Mouse (Mus musculus) kidney, postnatal 0 days (tissue): ENCODE data around the gene Dnah7b. TPM values are rescaled to one million over a fixed set of nuclear protein-coding genes. Genes with fewer than 3 reads are reported as not detected.
"Not testable (repeated sequence)": the region's sequence is repeated elsewhere in the genome, so short reads cannot be mapped to it uniquely, and the experiment has no call there.

Experiments
- ATAC-seq: fragments of 200-750 bp; cut with Nextera tagmentation; replicated peaks from 2 replicates; pipeline ENCODE4 v1.8.0; 2017; ENCODE audit warnings: low read depth, moderate number of reproducible peaks, moderate TSS enrichment, moderate library complexity; ENCODE audit not compliant: low FRiP score
- DNase-seq: peaks from one replicate; pipeline ENCODE4 v3.0.0-alpha.2; 2016; ENCODE audit warnings: low spot score
- H3K27ac ChIP-seq: fragments of 300-500 bp; sonication (generic); 2 replicates; pipeline ENCODE4 v1.5.1; 2014; ENCODE audit warnings: mild to moderate bottlenecking
- H3K27me3 ChIP-seq: fragments of 300-500 bp; sonication (generic); 2 replicates; pipeline ENCODE4 v1.6.1; 2014; ENCODE audit warnings: low read length, mixed read lengths; ENCODE audit not compliant: insufficient read depth
- H3K36me3 ChIP-seq: fragments of 300-500 bp; sonication (generic); 2 replicates; pipeline ENCODE4 v1.6.1; 2014; ENCODE audit warnings: low read length, mixed read lengths; ENCODE audit not compliant: insufficient read depth
- H3K4me1 ChIP-seq: fragments of 300-500 bp; sonication (generic); replicated peaks from 2 replicates; pipeline ENCODE4 v1.6.1; 2014; ENCODE audit warnings: antibody characterized with exemption, low read length, mixed read lengths; ENCODE audit not compliant: insufficient read depth
- H3K4me2 ChIP-seq: fragments of 300-500 bp; sonication (generic); 2 replicates; pipeline ENCODE4 v1.6.1; 2014; ENCODE audit warnings: mild to moderate bottlenecking, low read length, moderate library complexity, mixed read lengths
- H3K4me3 ChIP-seq: fragments of 300-500 bp; sonication (generic); replicated peaks from 2 replicates; pipeline ENCODE4 v1.5.1; 2014; ENCODE audit warnings: low read depth, low read length
- H3K9ac ChIP-seq: fragments of 300-500 bp; sonication (generic); 2 replicates; pipeline ENCODE4 v1.6.1; 2014; ENCODE audit warnings: low read depth, low read length
- H3K9me3 ChIP-seq: fragments of 300-500 bp; sonication (generic); replicated peaks from 2 replicates; pipeline ENCODE4 v1.6.1; 2016; ENCODE audit warnings: low read length, inconsistent platforms, mixed read lengths
- CTCF ChIP-seq: IDR thresholded peaks from 2 replicates; pipeline ENCODE4 v1.5.1; 2016; ENCODE audit warnings: antibody characterized with exemption, low read depth, mild to moderate bottlenecking, moderate library complexity
- WGBS: fragments of 180-500 bp; shearing (Covaris S2); extraction: QIAGEN DNeasy Blood & Tissue Kit; methylation state at CpG from one replicate; pipeline ENCODE4 v1.1.7; 2014; 5-methylcytosine and 5-hydroxymethylcytosine counted together
- polyA plus RNA-seq: library from polyadenylated mRNA; unstranded; fragments of >200 nt; fragmentation: Nextera tagmentation; extraction: Ambion mirVana; gene quantifications from 2 replicates; pipeline ENCODE4 v1.2.1, GENCODE M21; 2015

Dnah7b gene
- polyA plus RNA-seq, 1 experiment from 2014 or later: 1.4 TPM

DNA sequence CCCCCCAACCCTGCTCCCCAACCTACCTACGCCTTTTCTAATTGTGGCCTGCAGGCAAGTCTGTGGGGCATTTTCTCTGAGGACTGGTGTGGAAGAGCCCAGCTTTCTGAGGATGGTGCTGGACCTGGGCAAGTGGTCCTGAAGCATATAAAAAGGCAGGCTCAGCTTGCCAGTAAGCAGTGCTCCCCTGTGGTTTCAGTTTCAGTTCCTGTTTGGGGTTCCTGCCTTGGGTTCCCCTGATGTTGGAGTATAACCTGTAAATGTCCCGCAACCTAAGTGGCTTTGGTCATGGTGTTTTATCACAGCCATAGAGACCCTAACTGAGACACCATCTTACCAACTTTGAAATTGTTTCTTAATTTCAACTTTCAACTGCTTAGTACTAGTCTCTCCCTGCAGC, 11.8 kb downstream of the Dnah7b start:
- no peak for TF ChIP-seq CTCF
- no peak overlapping the region for H3K4me2 ChIP-seq
- H3K9ac ChIP-seq: no peak overlapping the region
- no peaks in the 10 kb centered on the region for H3K4me1 ChIP-seq
- ATAC-seq (no peak), DNase-seq (no peak)
- H3K4me3 ChIP-seq: no peak overlapping the region
- no peaks in the 10 kb centered on the region for H3K9me3 ChIP-seq
- no peaks in the 10 kb centered on the region for H3K36me3 ChIP-seq
- no peak overlapping the region for H3K27ac ChIP-seq
- WGBS: 96% methylated on average over 2 of the region's 2 CpGs
- no peaks in the 10 kb centered on the region for H3K27me3 ChIP-seq

DNA sequence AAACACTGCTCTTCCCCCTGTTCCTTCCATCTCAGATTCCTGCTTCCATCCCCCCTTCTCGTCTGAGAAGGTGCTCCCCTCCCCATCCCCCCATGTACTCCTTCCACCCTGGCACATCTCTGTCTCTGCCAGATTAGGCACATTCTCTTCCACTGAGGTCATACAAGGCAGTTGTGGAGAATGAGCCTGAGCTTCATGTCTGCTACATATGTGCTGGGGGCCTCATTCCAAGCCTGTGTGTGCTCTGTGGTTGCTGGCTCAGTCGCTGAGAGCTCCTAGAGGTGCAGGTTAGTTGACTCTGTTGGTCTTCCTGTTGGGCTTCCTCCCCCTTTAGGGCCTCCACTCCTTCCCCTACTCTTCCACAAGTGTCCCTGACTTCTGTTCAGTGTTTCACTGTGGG, 34.4 kb downstream of the Dnah7b start:
- H3K9ac ChIP-seq: no peak overlapping the region
- no peaks in the 10 kb centered on the region for H3K36me3 ChIP-seq
- DNase-seq (no peak), ATAC-seq (no peak)
- no peaks in the 10 kb centered on the region for H3K9me3 ChIP-seq
- 67% methylated on average over 2 of the region's 2 CpGs for WGBS
- H3K27me3 ChIP-seq: no peaks in the 10 kb centered on the region
- no peak overlapping the region for H3K4me3 ChIP-seq
- no peak for TF ChIP-seq CTCF
- no peak overlapping the region for H3K27ac ChIP-seq
- no peaks in the 10 kb centered on the region for H3K4me1 ChIP-seq
- no peak overlapping the region for H3K4me2 ChIP-seq

DNA sequence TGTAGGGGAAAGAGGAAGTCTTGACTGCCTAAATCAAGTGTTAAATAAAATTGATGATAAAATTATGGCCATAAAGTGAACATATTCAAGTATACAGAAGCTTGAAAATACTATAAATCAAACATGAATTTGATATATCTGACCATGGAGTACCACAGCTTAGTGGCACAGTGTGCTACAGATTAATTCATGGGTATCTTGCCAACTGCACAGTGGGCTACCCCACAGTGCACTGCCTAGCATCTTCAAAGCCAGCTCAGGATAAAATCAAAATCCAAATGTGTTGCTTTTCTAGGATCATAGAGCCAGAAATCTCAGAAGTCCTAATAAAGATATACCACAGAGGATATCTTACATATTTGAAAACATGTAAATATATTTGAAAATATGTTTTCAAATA, 46.5 kb downstream of the Dnah7b start:
- not testable (repeated sequence) for ATAC-seq, H3K4me1 ChIP-seq, H3K27me3 ChIP-seq, H3K4me3 ChIP-seq, H3K4me2 ChIP-seq, H3K36me3 ChIP-seq, H3K9ac ChIP-seq, DNase-seq, H3K9me3 ChIP-seq, H3K27ac ChIP-seq

DNA sequence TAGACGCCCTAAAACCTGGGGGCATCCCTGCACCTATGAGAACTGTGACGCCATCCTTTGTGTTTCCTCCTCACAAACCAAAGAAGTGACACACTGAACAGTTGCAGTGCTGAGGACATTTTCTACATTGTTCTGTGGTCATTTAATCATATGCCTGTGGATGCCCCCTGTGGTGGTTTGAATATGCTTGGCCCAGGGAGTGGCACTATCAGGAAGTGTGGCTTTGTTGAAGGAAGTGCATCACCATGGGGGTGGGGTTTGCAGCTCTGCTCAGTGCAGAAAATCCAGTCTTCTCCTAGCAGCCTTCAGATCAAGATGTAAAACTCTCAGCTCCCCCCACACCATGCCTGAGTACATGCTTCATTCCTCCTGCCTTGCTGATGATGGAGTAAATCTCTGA, 51.1 kb downstream of the Dnah7b start:
- not testable (repeated sequence) for H3K4me1 ChIP-seq, H3K27ac ChIP-seq, H3K9ac ChIP-seq, DNase-seq, ATAC-seq, H3K4me2 ChIP-seq, H3K36me3 ChIP-seq, H3K27me3 ChIP-seq, H3K9me3 ChIP-seq, H3K4me3 ChIP-seq
- 87% methylated on average over 2 of the region's 2 CpGs for WGBS

DNA sequence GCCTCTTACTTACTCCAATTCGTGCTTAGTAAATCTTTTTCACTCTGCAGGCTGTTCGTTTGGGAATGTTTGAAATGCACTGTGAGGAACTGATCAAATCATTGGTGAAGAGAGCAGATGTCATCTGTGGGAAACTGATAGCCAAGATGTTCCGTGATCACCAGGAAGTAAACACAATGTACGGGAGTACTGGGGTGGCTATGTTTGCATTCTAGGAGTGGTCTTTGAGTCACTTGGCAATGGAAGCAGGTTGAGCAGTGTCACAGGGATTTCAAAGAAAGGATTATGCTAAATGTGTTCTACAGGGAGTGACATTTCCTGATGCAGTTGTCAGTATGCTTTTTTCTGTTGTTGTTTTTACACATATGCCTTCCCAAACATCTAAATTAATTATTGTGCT, 61.9 kb downstream of the Dnah7b start:
- H3K4me1 ChIP-seq: no peaks in the 10 kb centered on the region
- H3K4me2 ChIP-seq: no peak overlapping the region
- no peaks in the 10 kb centered on the region for H3K9me3 ChIP-seq
- H3K27me3 ChIP-seq: no peaks in the 10 kb centered on the region
- H3K27ac ChIP-seq: no peak overlapping the region
- TF ChIP-seq CTCF: no peak
- H3K9ac ChIP-seq: no peak overlapping the region
- no peak overlapping the region for H3K4me3 ChIP-seq
- H3K36me3 ChIP-seq: no peaks in the 10 kb centered on the region
- 65% methylated on average over 4 of the region's 4 CpGs for WGBS
- no peak for ATAC-seq
- no peak for DNase-seq

DNA sequence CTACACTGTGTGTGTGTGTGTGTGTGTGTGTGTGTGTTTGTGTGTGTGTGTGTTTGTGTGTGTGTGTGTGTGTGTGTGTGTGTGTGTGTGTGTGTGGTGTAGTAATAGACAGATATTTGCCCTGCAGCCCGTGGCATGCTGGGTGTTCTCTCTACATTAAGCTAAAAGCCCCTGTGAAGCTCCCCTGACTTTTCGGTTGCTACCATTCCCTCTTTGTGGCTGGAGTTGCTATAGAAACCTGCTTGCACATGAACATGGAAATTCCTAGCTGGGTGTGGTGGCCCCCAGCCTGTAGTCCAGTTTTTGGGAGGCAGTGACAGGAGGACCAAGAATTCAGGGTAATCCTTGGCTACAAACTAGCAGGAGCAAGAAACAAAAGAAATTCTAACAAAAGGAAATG, 130.7 kb downstream of the Dnah7b start:
- not testable (repeated sequence) for ATAC-seq

DNA sequence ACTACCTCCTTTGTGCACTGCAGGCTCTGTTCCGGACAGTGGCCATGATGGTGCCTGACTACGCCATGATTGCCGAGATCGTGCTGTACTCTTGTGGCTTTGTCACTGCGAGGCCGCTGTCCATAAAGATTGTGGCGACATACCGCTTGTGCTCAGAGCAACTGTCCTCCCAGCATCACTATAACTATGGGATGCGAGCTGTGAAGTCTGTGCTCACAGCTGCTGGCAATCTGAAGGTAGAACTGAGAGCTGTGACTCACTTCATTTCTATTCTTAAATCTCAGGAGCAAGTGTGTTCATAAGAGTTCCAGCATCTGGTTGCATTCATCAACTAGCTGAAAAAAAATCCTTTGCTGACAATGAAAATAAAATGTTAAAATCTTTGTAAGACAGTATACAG, 135.1 kb downstream of the Dnah7b start:
- H3K4me1 ChIP-seq, H3K27me3 ChIP-seq: not testable (repeated sequence)

More for the DNA sequence above, 130.7 kb downstream of the Dnah7b start:
- not testable (repeated sequence) for H3K9ac ChIP-seq, H3K4me1 ChIP-seq, H3K36me3 ChIP-seq, H3K4me2 ChIP-seq, H3K4me3 ChIP-seq, H3K9me3 ChIP-seq, H3K27me3 ChIP-seq, DNase-seq, H3K27ac ChIP-seq
- WGBS: 75% methylated on average over 2 of the region's 2 CpGs

GRCm38 (mm10) chr1:46210014-46210588, 144.0 kb downstream of the Dnah7b start:
- DNase-seq (peak; percentile 5), ATAC-seq (peak; percentile 83)
- H3K4me3 ChIP-seq, H3K36me3 ChIP-seq, H3K9me3 ChIP-seq, H3K27ac ChIP-seq, H3K4me1 ChIP-seq, H3K4me2 ChIP-seq, H3K9ac ChIP-seq, H3K27me3 ChIP-seq: not testable (repeated sequence)
- 81% methylated on average over 2 of the region's 2 CpGs for WGBS

More for the DNA sequence above, 135.1 kb downstream of the Dnah7b start:
- H3K9me3 ChIP-seq, DNase-seq, ATAC-seq, H3K27ac ChIP-seq, H3K36me3 ChIP-seq, H3K4me3 ChIP-seq, H3K9ac ChIP-seq, H3K4me2 ChIP-seq: not testable (repeated sequence)
- WGBS: 91% methylated on average over 9 of the region's 9 CpGs

DNA sequence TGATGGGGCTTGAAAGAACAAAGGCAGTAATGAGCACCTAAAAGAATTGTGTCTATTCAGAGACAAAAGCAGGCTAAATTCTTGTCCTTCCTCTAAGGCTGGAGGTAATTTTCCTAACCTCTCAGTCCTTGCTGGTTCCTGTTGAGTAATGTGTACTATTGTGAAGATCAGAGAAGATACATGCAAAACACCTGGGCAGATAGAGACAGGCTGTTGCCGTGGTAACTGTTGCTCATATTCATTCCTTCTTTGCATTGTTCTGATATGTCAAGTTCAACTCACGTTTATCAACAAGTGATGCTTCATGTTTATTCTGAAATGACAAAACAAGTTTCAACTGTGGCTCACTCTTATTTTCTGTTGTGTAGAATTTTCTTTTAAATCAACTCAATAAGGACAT, 156.6 kb downstream of the Dnah7b start:
- not testable (repeated sequence) for H3K9ac ChIP-seq, H3K4me2 ChIP-seq, H3K9me3 ChIP-seq, H3K36me3 ChIP-seq, H3K27ac ChIP-seq, DNase-seq, H3K4me1 ChIP-seq, H3K27me3 ChIP-seq, ATAC-seq, H3K4me3 ChIP-seq
- WGBS: 83% methylated on average over 2 of the region's 2 CpGs

GRCm38 (mm10) chr1:46226136-46226535, 160.0 kb downstream of the Dnah7b start:
- not testable (repeated sequence) for H3K9ac ChIP-seq, H3K27ac ChIP-seq, H3K4me3 ChIP-seq, H3K4me1 ChIP-seq, DNase-seq, H3K36me3 ChIP-seq, H3K4me2 ChIP-seq, ATAC-seq, H3K27me3 ChIP-seq, H3K9me3 ChIP-seq
